Mouse (Mus musculus) right cerebral cortex, postnatal 36 days (tissue): ENCODE results near the gene Gm8229.
"Not testable (repeated sequence)": the region's sequence is repeated elsewhere in the genome, so short reads cannot be mapped to it uniquely, and the experiment has no call there.

ENCODE experiments used
- DNase-seq, 2 experiments: peaks; one replicate each; pipeline ENCODE4 v3.0.0; 2022; ENCODE audit warnings: low spot score in 2 of 2, mixed read lengths in 1 of 2

Gene Gm8229

GRCm38 (mm10) chr14:44365057-44365456 is at the start of gene Gm8229:
TSS of gene Gm8229 (plus strand) at chr14:44365357.
- DNase-seq, result not testable (repeated sequence)

- not testable (repeated sequence) for DNase-seq
These were observed 26.7 kb upstream of the Gm8229 start, which contains the start of gene Gm5930 for GRCm38 (mm10) chr14:44338484-44338883. TSS of gene Gm5930 (minus strand) at chr14:44338584.

GRCm38 (mm10) chr14:44361416-44361815 is 3.7 kb upstream of the Gm8229 start:
- DNase-seq, result not testable (repeated sequence)

- DNase-seq, result not testable (repeated sequence)
These were observed 2.9 kb upstream of the Gm8229 start for GRCm38 (mm10) chr14:44362301-44362700.

- DNase-seq, result not testable (repeated sequence)
These were observed 19.1 kb downstream of the Gm8229 start for GRCm38 (mm10) chr14:44384233-44384632.

GRCm38 (mm10) chr14:44410588-44410987 is 45.4 kb downstream of the Gm8229 start, which contains the start of gene Gm3371:
TSS of gene Gm3371 (minus strand) at chr14:44410688.
- not testable (repeated sequence) for DNase-seq
